ENCODE assay signal across 11 mouse cellular contexts in the genomic region with DNA sequence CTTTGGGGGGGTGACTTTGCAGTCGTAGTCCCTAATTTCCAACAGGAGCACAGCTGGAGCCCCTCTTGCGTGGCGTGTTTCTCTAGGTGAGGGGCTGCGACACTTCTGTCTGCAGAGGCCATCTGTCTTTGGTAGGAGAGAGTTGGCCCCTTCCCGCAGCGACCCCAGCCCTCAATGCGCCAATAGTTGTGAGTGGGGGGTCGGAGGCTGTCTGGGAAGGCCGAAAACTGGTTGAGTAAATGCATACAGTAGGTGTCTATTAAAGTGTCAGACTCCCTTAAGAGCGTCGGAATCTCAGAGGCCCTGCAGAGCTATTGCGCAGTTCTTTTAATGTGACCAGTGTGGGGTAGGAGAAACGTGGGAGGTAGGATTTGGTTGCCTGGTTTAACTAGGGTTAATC. TPM values are rescaled to one million over a fixed set of nuclear protein-coding genes. Genes with fewer than 3 reads are reported as not detected.
DNase-seq lines count a peak whose midpoint lies in the region; ATAC-seq and TF ChIP-seq lines count a peak whose summit lies in the region.
"Had no signal": no experiment of that assay in that cellular context is flagged by ENCODE, and none has a peak within 500 bp of the region (broad histone marks: within the 10 kb centered on the region; RNA-seq: fewer than 3 reads in every experiment).

No protein-coding gene starts in this region.

- no peak for ATAC-seq in erythroblast, adult 5-6 weeks (replicated peaks; ENCODE audit: low FRiP score, poor library complexity, severe bottlenecking)
- ATAC-seq in midbrain, postnatal 0 days (ENCODE audit: low FRiP score) = no peak
- ATAC-seq in liver, postnatal 0 days = no peak

- no peak overlapping the region for H3K9ac ChIP-seq in midbrain, postnatal 0 days (replicated peaks; ENCODE audit: low read length, poor library complexity, severe bottlenecking)
- no peak overlapping the region for H3K9ac ChIP-seq in liver, postnatal 0 days (replicated peaks)

- H3K4me1 ChIP-seq in erythroblast, embryonic 14.5 days (ENCODE audit: control insufficient read depth) = peaks cover 2% of the 10 kb centered on the region
- peaks cover 94% of the 10 kb centered on the region for H3K4me1 ChIP-seq in midbrain, embryonic 10.5 days
- H3K4me1 ChIP-seq in midbrain, postnatal 0 days (ENCODE audit: insufficient read depth, low read length) = peaks cover 3% of the 10 kb centered on the region; the same call in 1 of the 2 replicates
- H3K4me1 ChIP-seq in liver, postnatal 0 days (ENCODE audit: insufficient read depth) = peaks cover 22% of the 10 kb centered on the region

- peaks cover 55% of the 10 kb centered on the region for H3K27me3 ChIP-seq in erythroblast, embryonic 14.5 days (ENCODE audit: control insufficient read depth)
- peaks cover 100% of the 10 kb centered on the region for H3K27me3 ChIP-seq in midbrain, embryonic 10.5 days (ENCODE audit: low read depth, poor library complexity, severe bottlenecking)
- H3K27me3 ChIP-seq in midbrain, postnatal 0 days (ENCODE audit: insufficient read depth, low read length) = peaks cover 55% of the 10 kb centered on the region
- H3K27me3 ChIP-seq in liver, postnatal 0 days (ENCODE audit: insufficient read depth, low read length) = peaks cover 43% of the 10 kb centered on the region

- no peak overlapping the region for H3K4me2 ChIP-seq in midbrain, postnatal 0 days (ENCODE audit: low read depth, low read length, poor library complexity, severe bottlenecking)
- no peak overlapping the region for H3K4me2 ChIP-seq in liver, postnatal 0 days (ENCODE audit: low read depth, low read length)

- H3K4me3 ChIP-seq in erythroblast, embryonic 14.5 days (replicated peaks) = peak overlapping the region; percentile 53
- peak overlapping the region; percentile 58 for H3K4me3 ChIP-seq in midbrain, embryonic 10.5 days
- H3K4me3 ChIP-seq in midbrain, postnatal 0 days (ENCODE audit: low read depth, low read length) = no peak overlapping the region
- H3K4me3 ChIP-seq in liver, postnatal 0 days (ENCODE audit: low read depth, low read length) = peak overlapping the region; percentile 29; the same call in 1 of the 2 replicates

- DNase-seq in midbrain, embryonic 10.5 days (ENCODE audit: low spot score) = no peak
- no peak for DNase-seq in midbrain, postnatal 0 days (ENCODE audit: low spot score)
- no peak for DNase-seq in liver, postnatal 0 days
- DNase-seq in urinary bladder, postnatal 4 days (ENCODE audit: low spot score in 2 of 2) = no peak
- no peak for DNase-seq in embryo, embryonic 11 days
- DNase-seq in cerebellum, postnatal 4 days (ENCODE audit: low spot score in 2 of 2) = no peak
- DNase-seq: kidney, adult 11 months; lung, adult 2 months; thymus, postnatal 14 days had no signal

- TF ChIP-seq EP300 in liver, postnatal 0 days (IDR thresholded peaks at IDR 0.05; ENCODE audit: low read depth) = no peak

- H3K9me3 ChIP-seq in erythroblast, embryonic 14.5 days (ENCODE audit: control insufficient read depth, low read length) = no peaks in the 10 kb centered on the region
- H3K9me3 ChIP-seq in midbrain, embryonic 10.5 days (replicated peaks) = no peaks in the 10 kb centered on the region
- H3K9me3 ChIP-seq in midbrain, postnatal 0 days (ENCODE audit: low read length) = no peaks in the 10 kb centered on the region
- no peaks in the 10 kb centered on the region for H3K9me3 ChIP-seq in liver, postnatal 0 days (ENCODE audit: low read length)

- WGBS in midbrain, embryonic 10.5 days = 9% methylated on average over 13 of the region's 13 CpGs
- WGBS in midbrain, postnatal 0 days = 20% methylated on average over 13 of the region's 13 CpGs
- 28% methylated on average over 13 of the region's 13 CpGs for WGBS in liver, postnatal 0 days (ENCODE audit: insufficient replicate concordance)

- no peaks in the 10 kb centered on the region; the same call in 1 of the 2 replicates for H3K36me3 ChIP-seq in erythroblast, embryonic 14.5 days (ENCODE audit: control insufficient read depth)
- no peaks in the 10 kb centered on the region for H3K36me3 ChIP-seq in midbrain, embryonic 10.5 days
- no peaks in the 10 kb centered on the region for H3K36me3 ChIP-seq in midbrain, postnatal 0 days (ENCODE audit: insufficient read depth, low read length)
- no peaks in the 10 kb centered on the region for H3K36me3 ChIP-seq in liver, postnatal 0 days (replicated peaks; ENCODE audit: insufficient read depth, low read length)

- H3K27ac ChIP-seq in midbrain, embryonic 10.5 days (replicated peaks) = peak overlapping the region; percentile 87
- H3K27ac ChIP-seq in midbrain, postnatal 0 days (ENCODE audit: low read depth, low read length) = no peak overlapping the region
- H3K27ac ChIP-seq in liver, postnatal 0 days (ENCODE audit: low read depth) = no peak overlapping the region

- no peak for TF ChIP-seq CTCF in midbrain, postnatal 0 days (IDR thresholded peaks at IDR 0.05)
- TF ChIP-seq CTCF in liver, postnatal 0 days (IDR thresholded peaks at IDR 0.05; ENCODE audit: low read depth) = no peak

RNA-seq across cellular contexts. Expression of gene Dlk1, which starts 1.5 kb away (rescaled TPM):
- polyA plus RNA-seq in erythroblast, embryonic 14.5 days (2012) = 4.7 and 5.2 TPM in 2 replicates
- 2.5 TPM in 1 of 2 replicates, not detected in the other for total RNA-seq in erythroblast, adult 5-6 weeks (2015; ENCODE audit: low replicate concordance)
- total RNA-seq in erythroblast, adult 5-6 weeks (2017; ENCODE audit: low replicate concordance) = not detected in 2 replicates
- 107 and 118 TPM in 2 replicates for polyA plus RNA-seq in midbrain, embryonic 10.5 days (2016; fragmentation: Nextera tagmentation; extraction: Ambion mirVana)
- total RNA-seq in midbrain, postnatal 0 days (2014; rRNA removed) = 22.1 and 38.8 TPM in 2 replicates
- polyA plus RNA-seq in midbrain, postnatal 0 days (2015; fragmentation: Nextera tagmentation; extraction: Ambion mirVana) = 41.4 and 47.5 TPM in 2 replicates
- 50.7 and 52.1 TPM in 2 replicates for polyA plus RNA-seq in liver, postnatal 0 days (2015; fragmentation: Nextera tagmentation; extraction: Ambion mirVana)
